Mouse (Mus musculus) neural tube, embryonic 14.5 days (tissue): Measurements from ENCODE around the gene Rps6kb2. TPM values are rescaled to one million over a fixed set of nuclear protein-coding genes. Genes with fewer than 3 reads are reported as not detected.

Experiments
- ATAC-seq: fragments of 200-750 bp; cut with Nextera tagmentation; 2 replicates; pipeline ENCODE4 v1.8.0; 2017; ENCODE audit warnings: low read depth, mild to moderate bottlenecking, moderate TSS enrichment, moderate library complexity
- H3K27ac ChIP-seq: fragments of 300-500 bp; sonication (generic); 2 replicates; pipeline ENCODE4 v1.5.1; 2014; ENCODE audit warnings: low read depth, mild to moderate bottlenecking, control low read depth, low read length, moderate library complexity, mixed read lengths
- H3K27me3 ChIP-seq: fragments of 300-500 bp; sonication (generic); 2 replicates; pipeline ENCODE4 v1.6.1; 2014; ENCODE audit warnings: low read length; ENCODE audit not compliant: control insufficient read depth, insufficient read depth
- H3K36me3 ChIP-seq: fragments of 300-500 bp; sonication (generic); 2 replicates; pipeline ENCODE4 v1.6.1; 2014; ENCODE audit warnings: low read length, mixed read lengths; ENCODE audit not compliant: control insufficient read depth, insufficient read depth
- H3K4me1 ChIP-seq: fragments of 300-500 bp; sonication (generic); 2 replicates; pipeline ENCODE4 v1.6.1; 2014; ENCODE audit warnings: low read length; ENCODE audit not compliant: control insufficient read depth, insufficient read depth
- H3K4me2 ChIP-seq: fragments of 300-500 bp; sonication (generic); 2 replicates; pipeline ENCODE4 v1.6.1; 2014; ENCODE audit warnings: mild to moderate bottlenecking, low read depth, low read length, control low read depth
- H3K4me3 ChIP-seq: fragments of 300-500 bp; sonication (generic); 2 replicates; pipeline ENCODE4 v1.5.1; 2014; ENCODE audit warnings: low read depth, low read length, control low read depth, mixed read lengths
- H3K9ac ChIP-seq: fragments of 300-500 bp; sonication (generic); replicated peaks from 2 replicates; pipeline ENCODE4 v1.6.1; 2014; ENCODE audit warnings: low read depth, mild to moderate bottlenecking, control low read depth, low read length, mixed read lengths
- H3K9me3 ChIP-seq: fragments of 300-500 bp; sonication (generic); 2 replicates; pipeline ENCODE4 v1.6.1; 2016; ENCODE audit warnings: low read length; ENCODE audit not compliant: control insufficient read depth
- WGBS: fragments of 180-500 bp; shearing (Covaris S2); extraction: QIAGEN DNeasy Blood & Tissue Kit; methylation state at CpG from one replicate; pipeline ENCODE4 v1.1.7; 2014; 5-methylcytosine and 5-hydroxymethylcytosine counted together
- polyA plus RNA-seq: library from polyadenylated mRNA; unstranded; fragments of >200 nt; fragmentation: Nextera tagmentation; extraction: Ambion mirVana; gene quantifications from 2 replicates; pipeline ENCODE4 v1.2.1, GENCODE M21; 2014

Rps6kb2 gene
- polyA plus RNA-seq, 1 experiment from 2014 or later: 40.9 TPM

DNA sequence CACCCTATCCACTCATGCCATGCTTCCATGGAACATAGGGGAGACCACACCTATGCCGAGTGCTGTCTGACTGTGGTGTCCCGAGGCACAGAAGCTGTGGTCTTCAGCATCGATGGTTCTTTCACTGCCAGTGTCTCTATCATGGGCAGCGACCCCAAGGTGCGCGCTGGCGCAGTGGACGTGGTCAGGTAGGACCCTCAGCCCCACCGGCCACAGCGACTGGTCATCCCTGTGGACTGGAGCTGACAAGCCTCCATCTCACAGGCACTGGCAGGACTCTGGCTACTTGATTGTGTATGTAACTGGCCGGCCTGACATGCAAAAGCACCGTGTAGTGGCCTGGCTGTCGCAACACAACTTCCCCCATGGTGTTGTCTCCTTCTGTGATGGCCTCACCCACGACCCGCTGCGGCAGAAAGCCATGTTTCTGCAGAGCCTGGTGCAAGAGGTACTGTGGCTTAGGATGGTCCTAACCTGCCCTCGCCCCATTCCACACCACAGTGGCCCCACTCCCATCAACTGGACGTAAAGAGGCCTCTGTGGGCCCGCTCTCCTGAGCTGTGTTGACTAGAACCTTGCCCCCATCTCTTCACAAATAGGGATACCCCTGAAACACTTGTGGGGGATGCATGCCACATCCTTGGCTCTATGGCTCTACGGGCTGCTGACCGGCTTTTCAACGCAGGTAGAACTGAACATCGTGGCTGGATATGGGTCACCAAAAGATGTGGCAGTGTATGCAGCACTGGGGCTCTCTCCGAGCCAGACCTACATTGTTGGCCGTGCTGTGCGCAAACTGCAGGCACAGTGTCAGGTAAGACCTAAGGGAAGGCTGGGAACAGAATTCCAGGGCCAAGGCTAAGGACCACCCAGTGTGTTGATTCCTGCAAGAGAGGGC, 50.8 kb downstream of the Rps6kb2 start:
- Histone ChIP-seq H3K27ac (no peak overlapping the region), H3K27me3 (no peaks in the 10 kb centered on the region), H3K4me3 (no peak overlapping the region), H3K9me3 (no peaks in the 10 kb centered on the region), H3K9ac (no peak overlapping the region), H3K36me3 (peaks cover 48% of the 10 kb centered on the region), H3K4me1 (no peaks in the 10 kb centered on the region), H3K4me2 (no peak overlapping the region)
- no peak for ATAC-seq
- WGBS: 94% methylated on average over 26 of the region's 26 CpGs

DNA sequence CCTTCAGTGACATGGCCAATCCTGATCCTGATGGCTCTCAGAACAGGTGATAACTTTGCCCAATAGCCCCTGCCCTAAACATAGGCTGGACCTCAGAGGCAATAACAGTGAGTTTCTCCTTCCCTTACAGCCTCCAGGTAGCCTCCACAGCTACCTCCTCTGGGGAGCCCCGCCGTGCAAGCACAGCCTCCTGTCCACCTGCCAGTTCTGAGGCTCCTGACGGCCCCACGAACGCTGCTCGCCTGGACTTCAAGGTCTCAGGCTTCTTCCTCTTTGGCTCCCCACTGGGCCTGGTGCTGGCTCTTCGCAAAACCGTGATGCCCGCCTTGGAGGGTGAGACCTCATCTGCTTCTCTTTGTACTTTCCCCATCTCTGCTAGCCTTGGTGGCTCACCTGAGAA, 54.6 kb downstream of the Rps6kb2 start:
- no peak for ATAC-seq
- Histone ChIP-seq H3K9me3 (no peaks in the 10 kb centered on the region), H3K4me2 (no peak overlapping the region), H3K36me3 (peaks cover 23% of the 10 kb centered on the region), H3K27ac (no peak overlapping the region), H3K27me3 (no peaks in the 10 kb centered on the region), H3K4me3 (no peak overlapping the region), H3K4me1 (no peaks in the 10 kb centered on the region), H3K9ac (no peak overlapping the region)
- WGBS: 89% methylated on average over 9 of the region's 9 CpGs

DNA sequence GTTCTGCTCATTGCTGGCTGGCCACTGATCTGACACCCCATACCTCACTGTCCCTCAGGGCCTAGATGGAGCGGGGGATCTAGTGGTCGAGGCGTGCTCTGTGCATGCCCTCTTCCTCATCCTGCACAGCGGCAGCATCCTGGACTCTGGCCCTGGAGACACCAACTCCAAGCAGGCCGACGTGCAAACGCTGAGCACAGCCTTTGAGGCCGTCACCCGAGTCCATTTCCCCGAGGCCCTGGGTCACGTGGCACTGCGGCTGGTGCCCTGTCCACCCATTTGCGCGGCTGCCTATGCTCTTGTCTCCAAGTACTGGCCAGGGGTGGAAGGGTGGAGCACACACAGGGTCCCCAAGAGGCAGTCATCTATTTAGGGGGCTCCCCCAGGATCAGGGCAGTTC, 56.5 kb downstream of the Rps6kb2 start:
- 95% methylated on average over 14 of the region's 14 CpGs for WGBS
- no peak overlapping the region for H3K27ac ChIP-seq
- H3K9ac ChIP-seq: no peak overlapping the region
- no peak overlapping the region for H3K4me2 ChIP-seq
- H3K36me3 ChIP-seq: peaks cover 9% of the 10 kb centered on the region
- H3K4me1 ChIP-seq: peaks cover 4% of the 10 kb centered on the region
- ATAC-seq: no peak
- H3K9me3 ChIP-seq: no peaks in the 10 kb centered on the region
- H3K27me3 ChIP-seq: no peaks in the 10 kb centered on the region
- H3K4me3 ChIP-seq: no peak overlapping the region

DNA sequence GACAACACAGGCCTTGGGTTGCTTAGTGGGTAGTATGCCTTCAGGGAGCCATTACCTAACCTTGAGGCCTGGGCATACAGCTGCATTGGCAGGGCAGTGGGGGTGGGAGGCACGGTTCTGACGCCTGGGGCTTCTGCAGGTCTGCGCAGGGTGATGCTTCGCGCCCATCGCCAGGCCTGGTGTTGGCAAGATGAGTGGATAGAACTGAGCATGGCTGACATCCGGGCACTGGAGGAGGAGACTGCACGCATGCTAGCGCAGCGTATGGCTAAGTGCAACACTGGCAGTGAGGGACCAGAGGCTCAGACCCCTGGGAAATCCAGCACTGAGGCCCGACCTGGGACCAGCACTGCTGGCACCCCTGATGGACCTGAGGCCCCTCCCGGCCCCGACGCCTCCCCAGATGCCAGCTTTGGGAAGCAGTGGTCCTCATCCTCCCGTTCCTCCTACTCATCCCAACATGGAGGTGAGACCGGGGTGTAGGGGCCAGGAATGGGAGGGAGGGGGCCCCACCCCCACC, 58.4 kb downstream of the Rps6kb2 start:
- Histone ChIP-seq H3K9ac (no peak overlapping the region), H3K9me3 (no peaks in the 10 kb centered on the region), H3K4me2 (no peak overlapping the region), H3K4me3 (no peak overlapping the region), H3K27me3 (no peaks in the 10 kb centered on the region), H3K27ac (no peak overlapping the region), H3K4me1 (peaks cover 16% of the 10 kb centered on the region), H3K36me3 (peaks cover 5% of the 10 kb centered on the region; the same call in 1 of the 2 replicates)
- ATAC-seq: no peak
- WGBS: 88% methylated on average over 16 of the region's 16 CpGs

Other genes with a start within 250 kb of the Rps6kb2 start
- 2.1 and 3.1 TPM in 2 replicates for gene Aldh3b1, start 233.5 kb downstream of the Rps6kb2 start, polyA plus RNA-seq
- gene Unc93b1, start 228.2 kb downstream of the Rps6kb2 start, polyA plus RNA-seq: 4.6 and 8.9 TPM in 2 replicates
- gene Aldh3b3, start 204.7 kb downstream of the Rps6kb2 start, polyA plus RNA-seq: not detected in 2 replicates
- gene Aldh3b2, start 191.0 kb downstream of the Rps6kb2 start, polyA plus RNA-seq: 0.15 and 0.40 TPM in 2 replicates
- 1.6 and 3.0 TPM in 2 replicates for gene Acy3, start 176.8 kb downstream of the Rps6kb2 start, polyA plus RNA-seq
- not detected in 2 replicates for gene Tbx10, start 170.6 kb downstream of the Rps6kb2 start, polyA plus RNA-seq
- gene Nudt8, start 162.8 kb downstream of the Rps6kb2 start, polyA plus RNA-seq: 29.4 and 33.7 TPM in 2 replicates
- 3.8 and 4.9 TPM in 2 replicates for gene Gm49405, start 162.7 kb downstream of the Rps6kb2 start, polyA plus RNA-seq
- 6.2 and 6.5 TPM in 2 replicates for gene Doc2g, start 160.0 kb downstream of the Rps6kb2 start, polyA plus RNA-seq
- gene Ndufv1, start 150.5 kb downstream of the Rps6kb2 start, polyA plus RNA-seq: 241 and 262 TPM in 2 replicates
- 437 and 484 TPM in 2 replicates for gene Gstp1, start 125.4 kb downstream of the Rps6kb2 start, polyA plus RNA-seq
- 2.4 TPM in 1 of 2 replicates, not detected in the other for gene Gstp2, start 117.3 kb downstream of the Rps6kb2 start, polyA plus RNA-seq
- not detected in 2 replicates for gene Gstp3, start 103.8 kb downstream of the Rps6kb2 start, polyA plus RNA-seq
- gene Cabp2, start 81.8 kb downstream of the Rps6kb2 start, polyA plus RNA-seq: not detected in 2 replicates
- gene Cdk2ap2, start 66.2 kb downstream of the Rps6kb2 start, polyA plus RNA-seq: 78.3 and 81.1 TPM in 2 replicates
- 65.1 and 76.5 TPM in 2 replicates for gene Pitpnm1, start 63.4 kb downstream of the Rps6kb2 start, polyA plus RNA-seq
- gene Aip, start 37.5 kb downstream of the Rps6kb2 start, polyA plus RNA-seq: 98.8 and 110 TPM in 2 replicates
- gene Gpr152, start 23.6 kb downstream of the Rps6kb2 start, polyA plus RNA-seq: not detected in 2 replicates
- gene Cabp4, start 19.3 kb downstream of the Rps6kb2 start, polyA plus RNA-seq: 0.13 and 0.31 TPM in 2 replicates
- 86.9 and 105 TPM in 2 replicates for gene Coro1b, start 14.7 kb downstream of the Rps6kb2 start, polyA plus RNA-seq
- gene Ptprcap, start 9.8 kb downstream of the Rps6kb2 start, polyA plus RNA-seq: 0.51 and 1.0 TPM in 2 replicates
- 3.0 and 6.1 TPM in 2 replicates for gene Carns1, start 12.1 kb upstream of the Rps6kb2 start, polyA plus RNA-seq
- gene Tbc1d10c, start 27.9 kb upstream of the Rps6kb2 start, polyA plus RNA-seq: 0.79 and 1.1 TPM in 2 replicates
- gene Ppp1ca, start 28.7 kb upstream of the Rps6kb2 start, polyA plus RNA-seq: 574 and 606 TPM in 2 replicates
- 23.0 and 23.7 TPM in 2 replicates for gene Rad9a, start 38.3 kb upstream of the Rps6kb2 start, polyA plus RNA-seq
- gene Clcf1, start 50.9 kb upstream of the Rps6kb2 start, polyA plus RNA-seq: 0.78 and 1.5 TPM in 2 replicates
- not detected in 2 replicates for gene AC109138.7, start 51.0 kb upstream of the Rps6kb2 start, polyA plus RNA-seq
- 21.1 and 22.6 TPM in 2 replicates for gene Pold4, start 68.5 kb upstream of the Rps6kb2 start, polyA plus RNA-seq
- 12.2 and 14.0 TPM in 2 replicates for gene Ssh3, start 105.8 kb upstream of the Rps6kb2 start, polyA plus RNA-seq
- gene Ankrd13d, start 119.8 kb upstream of the Rps6kb2 start, polyA plus RNA-seq: 50.7 and 62.9 TPM in 2 replicates
- 33.0 and 34.3 TPM in 2 replicates for gene Grk2, start 142.9 kb upstream of the Rps6kb2 start, polyA plus RNA-seq
- 39.1 and 46.3 TPM in 2 replicates for gene Kdm2a, start 234.9 kb upstream of the Rps6kb2 start, polyA plus RNA-seq